Mouse (Mus musculus) ES-Bruce4 (cell line): ENCODE measurements around the gene Olfr66.

Experiments used
- CTCF ChIP-seq: IDR thresholded peaks from one replicate; pipeline ENCODE4 v1.8.1; 2011; ENCODE audit warnings: low read depth, low read length
- EP300 ChIP-seq: IDR thresholded peaks from 2 replicates; pipeline ENCODE4 v1.6.1; 2011; ENCODE audit warnings: low read depth, low read length; ENCODE audit not compliant: insufficient read depth
- POLR2A ChIP-seq: IDR thresholded peaks from one replicate; pipeline ENCODE4 v1.8.1; 2011; ENCODE audit warnings: low read length; ENCODE audit not compliant: insufficient read depth

- TF ChIP-seq CTCF (no peak), POLR2A (no peak), EP300 (no peak)
Observed at GRCm38 (mm10) chr7:103859076-103859475, 27.0 kb downstream of the Olfr66 start.
